Mouse (Mus musculus): ENCODE measurements around the gene Hsp90ab1. TPM values are rescaled to one million over a fixed set of nuclear protein-coding genes. Genes with fewer than 3 reads are reported as not detected.

Gene Hsp90ab1
- polyA plus RNA-seq, 1 experiment from 2014 or later, result 750 TPM

- Histone ChIP-seq H3K27me3 (ENCODE audit: control insufficient read depth, insufficient read depth, low read length) (no peaks in the 10 kb centered on the region), H3K4me3 (ENCODE audit: low read depth, low read length) (peak overlapping the region; percentile 58), H3K36me3 (ENCODE audit: control insufficient read depth, insufficient read depth, low read length) (no peaks in the 10 kb centered on the region), H3K9ac (ENCODE audit: low read length) (peak overlapping the region; percentile 73), H3K27ac (replicated peaks) (peak overlapping the region; percentile 65), H3K4me2 (replicated peaks; ENCODE audit: low read depth) (peak overlapping the region; percentile 96), H3K4me1 (replicated peaks; ENCODE audit: control insufficient read depth, insufficient read depth) (peaks cover 22% of the 10 kb centered on the region), H3K9me3 (ENCODE audit: control insufficient read depth, low read length) (no peaks in the 10 kb centered on the region)
- WGBS, result 10% methylated on average over 23 of the region's 23 CpGs
- DNase-seq (ENCODE audit: low spot score) (no peak), ATAC-seq (ENCODE audit: low FRiP score, low TSS enrichment) (no peak; the same call in 1 of the 2 replicates)
- TF ChIP-seq CTCF (IDR thresholded peaks at IDR 0.05; ENCODE audit: low read depth) (no peak), EP300 (optimal IDR thresholded peaks at IDR 0.05) (no peak)
These were observed 22.8 kb upstream of the Hsp90ab1 start for GRCm38 (mm10) chr17:45595736-45596390.

DNA sequence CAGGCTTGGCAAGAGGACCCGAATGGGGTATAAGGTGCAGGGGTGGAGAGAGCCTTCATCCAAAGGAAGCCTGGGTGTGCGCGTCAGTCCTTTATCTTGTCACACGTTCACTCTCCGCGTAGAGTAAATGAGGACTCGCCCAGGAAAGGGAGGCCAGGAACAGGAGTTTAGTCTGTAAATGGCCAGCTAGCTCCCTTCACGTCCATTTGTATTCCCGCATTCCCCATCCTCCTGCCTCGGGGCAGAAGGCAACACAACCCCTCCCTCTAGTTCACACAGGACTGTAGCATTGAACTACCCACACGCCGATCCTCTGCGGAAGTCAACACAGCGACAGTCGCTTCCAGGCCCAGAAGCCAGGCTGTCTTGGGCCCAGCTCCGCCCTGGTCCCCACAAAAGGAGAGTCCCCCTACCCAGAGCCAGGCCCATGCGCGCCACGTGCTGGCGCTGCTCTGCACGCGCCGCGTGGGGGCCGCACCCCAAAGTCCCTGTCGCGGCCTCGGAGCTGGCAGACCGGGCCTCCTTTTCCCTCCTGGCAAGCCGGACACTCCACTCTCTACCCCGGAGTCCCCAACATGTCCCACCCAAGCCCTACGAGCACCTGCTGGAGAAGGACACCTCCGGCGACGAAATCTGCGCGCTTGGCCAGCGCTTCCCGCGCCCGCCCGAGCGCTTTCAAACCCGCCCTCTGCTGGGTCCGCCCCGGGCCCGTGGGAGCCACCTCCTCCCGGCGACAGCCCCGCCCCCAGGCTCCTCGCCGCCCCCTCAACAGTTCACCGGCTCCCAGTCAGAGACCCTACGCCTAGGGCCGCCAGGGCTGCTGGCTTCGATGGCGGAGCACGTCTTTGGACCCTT lies 22.0 kb upstream of the Hsp90ab1 start:
- Histone ChIP-seq H3K4me1 (replicated peaks; ENCODE audit: control insufficient read depth, insufficient read depth) (peaks cover 22% of the 10 kb centered on the region), H3K4me2 (replicated peaks; ENCODE audit: low read depth) (peak overlapping the region; percentile 96), H3K36me3 (ENCODE audit: control insufficient read depth, insufficient read depth, low read length) (no peaks in the 10 kb centered on the region), H3K27me3 (ENCODE audit: control insufficient read depth, insufficient read depth, low read length) (no peaks in the 10 kb centered on the region), H3K4me3 (ENCODE audit: low read depth, low read length) (peak overlapping the region; percentile 58), H3K9me3 (ENCODE audit: control insufficient read depth, low read length) (no peaks in the 10 kb centered on the region), H3K9ac (ENCODE audit: low read length) (peak overlapping the region; percentile 73), H3K27ac (replicated peaks) (peak overlapping the region; percentile 46; the same call in 1 of the 2 replicates)
- WGBS, result 2% methylated on average over 49 of the region's 58 CpGs
- peak; percentile 51 for ATAC-seq (ENCODE audit: low FRiP score, low TSS enrichment)
- peak; percentile 75 for DNase-seq (ENCODE audit: low spot score)
- no peak; the same call in 1 of the 2 replicates for TF ChIP-seq CTCF (IDR thresholded peaks at IDR 0.05; ENCODE audit: low read depth)
- no peak for TF ChIP-seq EP300 (optimal IDR thresholded peaks at IDR 0.05)

DNA sequence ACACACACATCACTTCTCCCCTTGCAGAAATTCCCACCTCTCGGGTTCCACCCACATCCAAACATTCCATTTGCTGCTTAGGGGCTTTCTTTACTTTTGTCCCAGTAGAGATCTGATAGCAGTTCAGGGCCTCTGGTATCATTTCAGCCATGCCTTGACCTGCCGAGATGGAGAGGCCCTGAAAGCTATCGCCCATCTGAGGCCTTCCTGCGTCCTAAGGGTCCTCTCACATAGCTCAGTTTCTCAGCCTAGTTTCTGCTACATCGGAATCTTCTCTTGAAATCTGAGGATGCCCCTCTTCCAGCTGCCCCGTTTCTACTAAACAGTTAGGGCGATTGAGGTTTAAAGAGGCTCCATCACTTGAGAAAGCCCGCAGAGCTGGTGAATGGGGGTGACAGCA lies 21.1 kb upstream of the Hsp90ab1 start:
- TF ChIP-seq EP300 (optimal IDR thresholded peaks at IDR 0.05) (no peak), CTCF (IDR thresholded peaks at IDR 0.05; ENCODE audit: low read depth) (no peak)
- Histone ChIP-seq H3K27ac (replicated peaks) (no peak overlapping the region), H3K36me3 (ENCODE audit: control insufficient read depth, insufficient read depth, low read length) (peaks cover 6% of the 10 kb centered on the region), H3K27me3 (ENCODE audit: control insufficient read depth, insufficient read depth, low read length) (no peaks in the 10 kb centered on the region), H3K4me2 (replicated peaks; ENCODE audit: low read depth) (peak overlapping the region; percentile 96), H3K4me3 (ENCODE audit: low read depth, low read length) (peak overlapping the region; percentile 58), H3K9me3 (ENCODE audit: control insufficient read depth, low read length) (no peaks in the 10 kb centered on the region), H3K9ac (ENCODE audit: low read length) (no peak overlapping the region), H3K4me1 (replicated peaks; ENCODE audit: control insufficient read depth, insufficient read depth) (peaks cover 22% of the 10 kb centered on the region)
- no peak for ATAC-seq (ENCODE audit: low FRiP score, low TSS enrichment)
- WGBS, result 43% methylated on average over 8 of the region's 8 CpGs
- no peak for DNase-seq (ENCODE audit: low spot score)

- H3K9ac ChIP-seq (ENCODE audit: low read length), result peak overlapping the region; percentile 18; the same call in 1 of the 2 replicates
- 36% methylated on average over 8 of the region's 8 CpGs for WGBS
- DNase-seq (ENCODE audit: low spot score), result no peak
- H3K9me3 ChIP-seq (ENCODE audit: control insufficient read depth, low read length), result no peaks in the 10 kb centered on the region
- H3K4me1 ChIP-seq (replicated peaks; ENCODE audit: control insufficient read depth, insufficient read depth), result peaks cover 20% of the 10 kb centered on the region
- TF ChIP-seq EP300 (optimal IDR thresholded peaks at IDR 0.05) (no peak), CTCF (IDR thresholded peaks at IDR 0.05; ENCODE audit: low read depth) (peak; percentile 54)
- no peak overlapping the region for H3K27ac ChIP-seq (replicated peaks)
- no peak overlapping the region for H3K4me3 ChIP-seq (ENCODE audit: low read depth, low read length)
- H3K27me3 ChIP-seq (ENCODE audit: control insufficient read depth, insufficient read depth, low read length), result no peaks in the 10 kb centered on the region
- ATAC-seq (ENCODE audit: low FRiP score, low TSS enrichment), result no peak
- peak overlapping the region; percentile 31 for H3K4me2 ChIP-seq (replicated peaks; ENCODE audit: low read depth)
- H3K36me3 ChIP-seq (ENCODE audit: control insufficient read depth, insufficient read depth, low read length), result peaks cover 6% of the 10 kb centered on the region
These were observed 20.4 kb upstream of the Hsp90ab1 start for GRCm38 (mm10) chr17:45593479-45593878.

DNA sequence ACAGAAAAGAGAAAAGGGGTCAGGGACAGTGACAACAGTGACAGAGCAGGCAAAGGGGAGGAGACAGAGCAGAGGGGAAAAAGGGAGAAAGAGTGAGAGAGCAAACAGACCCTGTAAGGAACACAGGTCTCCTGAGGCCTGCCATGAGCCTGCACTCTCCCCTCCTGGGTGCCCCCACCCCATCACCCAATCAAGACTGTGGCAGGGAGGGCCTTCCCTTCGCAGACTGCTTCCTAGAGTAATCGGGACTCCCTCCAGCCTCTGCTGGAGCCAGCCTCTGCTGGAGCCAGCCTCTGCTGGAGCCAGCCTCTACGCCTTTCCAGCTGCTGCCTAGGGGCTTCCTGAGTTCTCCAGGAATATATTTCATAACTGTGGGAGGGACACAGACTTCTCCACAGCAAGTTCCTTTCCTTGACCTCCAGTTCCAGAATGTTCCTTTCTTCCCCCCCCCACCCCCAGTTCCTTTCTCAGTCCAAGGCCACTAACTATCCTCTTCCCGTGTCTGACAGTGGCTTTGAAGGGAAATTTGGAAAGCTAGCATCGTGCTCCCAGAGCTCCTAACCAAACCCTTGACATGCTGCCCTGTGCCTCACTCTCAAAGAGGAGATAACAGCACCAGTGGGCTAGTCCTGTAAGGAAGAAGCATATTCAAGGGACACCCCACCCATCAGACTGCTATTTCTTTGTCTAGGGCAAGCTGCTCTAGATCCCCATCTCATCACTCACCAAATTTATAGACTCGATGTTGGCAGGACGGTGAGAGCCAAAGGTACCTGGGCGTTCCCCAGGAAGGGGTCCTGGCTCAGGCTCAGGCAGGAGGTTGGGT lies 19.7 kb upstream of the Hsp90ab1 start:
- DNase-seq (ENCODE audit: low spot score), result no peak
- ATAC-seq (ENCODE audit: low FRiP score, low TSS enrichment), result no peak
- Histone ChIP-seq H3K4me3 (ENCODE audit: low read depth, low read length) (no peak overlapping the region), H3K4me1 (replicated peaks; ENCODE audit: control insufficient read depth, insufficient read depth) (peaks cover 20% of the 10 kb centered on the region), H3K27me3 (ENCODE audit: control insufficient read depth, insufficient read depth, low read length) (no peaks in the 10 kb centered on the region), H3K9me3 (ENCODE audit: control insufficient read depth, low read length) (no peaks in the 10 kb centered on the region), H3K27ac (replicated peaks) (peak overlapping the region; percentile 73), H3K4me2 (replicated peaks; ENCODE audit: low read depth) (peak overlapping the region; percentile 31), H3K36me3 (ENCODE audit: control insufficient read depth, insufficient read depth, low read length) (peaks cover 6% of the 10 kb centered on the region), H3K9ac (ENCODE audit: low read length) (peak overlapping the region; percentile 23; the same call in 1 of the 2 replicates)
- WGBS, result 40% methylated on average over 8 of the region's 8 CpGs
- TF ChIP-seq CTCF (IDR thresholded peaks at IDR 0.05; ENCODE audit: low read depth) (no peak), EP300 (optimal IDR thresholded peaks at IDR 0.05) (no peak)
